Mouse (Mus musculus): ENCODE data around the gene Lcp1.

The Lcp1 gene

GRCm38 (mm10) chr14:75208572-75209151 is 77.8 kb downstream of the Lcp1 start:
- no peak for DNase-seq

- no peak for DNase-seq
Observed at GRCm38 (mm10) chr14:75213752-75214151, 82.9 kb downstream of the Lcp1 start.

- DNase-seq: no peak
Observed at GRCm38 (mm10) chr14:75218843-75219242, 87.9 kb downstream of the Lcp1 start.

- DNase-seq: no peak
Observed at GRCm38 (mm10) chr14:75219250-75219913, 88.5 kb downstream of the Lcp1 start.

- DNase-seq: no peak
Observed at GRCm38 (mm10) chr14:75222386-75222785, 91.5 kb downstream of the Lcp1 start.

- no peak for DNase-seq
Observed at GRCm38 (mm10) chr14:75227453-75228084, 96.7 kb downstream of the Lcp1 start.

- peak; percentile 67 for DNase-seq
Observed at GRCm38 (mm10) chr14:75229834-75230233, 98.9 kb downstream of the Lcp1 start.

GRCm38 (mm10) chr14:75233070-75233469 is 102.2 kb downstream of the Lcp1 start:
- no peak for DNase-seq

GRCm38 (mm10) chr14:75235552-75235951 is 104.7 kb downstream of the Lcp1 start:
- no peak for DNase-seq

- peak; percentile 72 for DNase-seq
Observed at GRCm38 (mm10) chr14:75235955-75236635, 105.2 kb downstream of the Lcp1 start.

- DNase-seq: no peak
Observed at GRCm38 (mm10) chr14:75236636-75237003, 105.7 kb downstream of the Lcp1 start.

GRCm38 (mm10) chr14:75237096-75237495 is 106.2 kb downstream of the Lcp1 start:
- no peak for DNase-seq

- no peak for DNase-seq
Observed at GRCm38 (mm10) chr14:75238054-75238692, 107.3 kb downstream of the Lcp1 start.

GRCm38 (mm10) chr14:75242087-75242486 is 111.2 kb downstream of the Lcp1 start, which contains the start of gene Cpb2:
Gene Cpb2 (plus strand): TSS chr14:75242287.
- DNase-seq: no peak

- no peak for DNase-seq
Observed at GRCm38 (mm10) chr14:75246024-75247000, 115.4 kb downstream of the Lcp1 start.

GRCm38 (mm10) chr14:75250432-75250831 is 119.5 kb downstream of the Lcp1 start:
- no peak for DNase-seq

GRCm38 (mm10) chr14:75256521-75256920 is 125.6 kb downstream of the Lcp1 start:
- peak; percentile 4 for DNase-seq

GRCm38 (mm10) chr14:75269531-75269930 is 138.6 kb downstream of the Lcp1 start:
- no peak for DNase-seq

- no peak for DNase-seq
Observed at GRCm38 (mm10) chr14:75279716-75280115, 148.8 kb downstream of the Lcp1 start.

- no peak for DNase-seq
Observed at GRCm38 (mm10) chr14:75280406-75280805, 149.5 kb downstream of the Lcp1 start.
